Mouse (Mus musculus): ENCODE measurements at regions not wholly inside any gene's neighbourhood (a gene's known extent, or its start where the extent isn't known, plus 50 kb on each side); places are given as distances from the start of the nearest gene placed in this dataset.
"Not testable (repeated sequence)": the region's sequence is repeated elsewhere in the genome, so short reads cannot be mapped to it uniquely, and the experiment has no call there.

DNA sequence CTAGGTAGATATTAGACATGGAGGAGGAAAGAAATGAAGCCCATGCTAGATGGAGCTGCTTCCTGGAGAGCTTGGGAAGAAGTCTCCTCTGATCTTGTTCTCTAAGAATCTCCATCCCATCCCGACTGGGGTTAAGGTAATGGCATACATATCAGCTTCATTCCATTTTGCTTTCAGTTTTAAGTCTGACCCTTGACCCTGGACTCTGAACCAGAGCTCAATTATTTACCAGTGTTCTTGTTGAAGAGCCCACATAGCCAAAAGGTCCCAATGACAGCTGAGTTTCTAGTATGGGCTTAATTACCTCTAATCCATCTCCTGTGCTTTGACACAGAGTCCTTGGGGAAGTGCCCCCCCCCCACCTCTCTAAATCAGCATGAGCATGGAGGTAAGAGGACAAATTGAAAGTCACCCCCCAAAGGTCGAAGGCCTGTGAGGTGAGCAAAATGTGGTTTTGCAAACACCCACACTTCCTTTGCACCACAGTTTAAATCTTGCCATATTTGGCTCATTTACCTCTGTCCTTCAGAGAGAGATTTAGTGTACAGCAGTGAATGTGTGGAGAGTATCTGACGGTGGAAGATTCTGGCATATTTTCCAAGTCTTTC lies 371.5 kb downstream of the Ets1 start:
- DNase-seq (ENCODE audit: low spot score), result no peak

DNA sequence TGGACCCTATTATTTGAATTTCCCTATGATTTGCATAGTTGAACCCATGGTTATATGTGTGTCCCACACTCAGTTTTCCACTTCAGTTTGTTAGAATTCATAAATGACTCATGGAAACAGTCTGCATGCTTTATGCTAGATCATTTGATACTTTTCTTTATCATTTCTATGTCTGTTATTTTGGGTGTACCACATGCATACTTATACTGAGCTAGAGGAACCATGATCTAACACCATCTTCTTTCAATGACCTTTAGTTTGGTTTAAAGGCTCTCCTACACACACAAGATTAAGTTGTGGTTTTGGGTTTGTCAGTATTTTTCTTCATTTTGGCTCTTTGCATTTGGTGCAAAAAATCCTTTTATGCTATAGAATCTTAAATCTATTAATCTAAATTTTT lies 375.2 kb downstream of the Ets1 start:
- no peak for DNase-seq (ENCODE audit: low spot score)

DNA sequence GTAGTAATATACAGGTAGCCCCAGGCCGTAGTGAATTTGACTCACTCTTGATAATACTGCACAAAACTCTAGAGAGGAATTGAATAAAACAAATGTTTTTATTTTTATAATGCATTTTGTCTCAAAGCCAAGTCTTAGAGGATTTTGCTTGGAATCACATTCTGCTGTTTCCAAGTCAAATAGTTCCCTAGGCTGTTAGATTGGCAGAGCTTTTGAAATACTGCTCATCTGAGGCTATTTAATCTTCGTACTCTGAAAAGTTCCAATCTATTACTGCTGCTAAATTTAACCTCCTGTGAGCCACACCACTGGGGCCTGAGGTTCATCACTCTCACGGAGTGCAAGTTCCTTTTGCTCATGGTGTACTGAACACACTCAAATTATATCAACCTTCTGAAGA lies 399.4 kb downstream of the Ets1 start:
- no peak for DNase-seq (ENCODE audit: low spot score)

DNA sequence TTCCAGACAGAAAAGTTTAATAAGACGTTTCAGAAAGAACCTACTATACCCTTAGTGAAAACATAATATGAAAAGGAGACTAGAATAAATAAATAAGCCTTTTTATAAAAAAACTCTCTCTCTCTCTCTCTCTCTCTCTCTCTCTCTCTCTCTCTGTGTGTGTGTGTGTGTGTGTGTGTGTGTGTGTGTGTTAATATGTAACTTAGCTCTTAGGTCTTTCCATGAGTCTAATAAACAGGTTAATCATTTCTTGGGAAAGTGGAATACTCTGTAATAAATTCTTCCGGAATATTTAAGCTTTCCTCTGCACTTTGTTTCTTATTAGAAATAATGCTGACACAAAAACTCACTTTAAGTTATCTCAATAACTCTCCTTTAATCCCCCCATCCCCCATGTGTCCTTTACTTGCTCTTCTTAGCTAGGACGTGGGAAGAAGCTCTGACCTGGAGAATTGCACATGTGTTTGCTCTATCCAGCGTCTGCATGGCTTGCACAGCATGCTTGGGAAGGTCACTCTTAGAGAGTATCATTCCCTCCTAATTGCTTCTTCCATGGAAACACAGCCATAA lies 403.3 kb downstream of the Ets1 start:
- DNase-seq (ENCODE audit: low spot score), result no peak

DNA sequence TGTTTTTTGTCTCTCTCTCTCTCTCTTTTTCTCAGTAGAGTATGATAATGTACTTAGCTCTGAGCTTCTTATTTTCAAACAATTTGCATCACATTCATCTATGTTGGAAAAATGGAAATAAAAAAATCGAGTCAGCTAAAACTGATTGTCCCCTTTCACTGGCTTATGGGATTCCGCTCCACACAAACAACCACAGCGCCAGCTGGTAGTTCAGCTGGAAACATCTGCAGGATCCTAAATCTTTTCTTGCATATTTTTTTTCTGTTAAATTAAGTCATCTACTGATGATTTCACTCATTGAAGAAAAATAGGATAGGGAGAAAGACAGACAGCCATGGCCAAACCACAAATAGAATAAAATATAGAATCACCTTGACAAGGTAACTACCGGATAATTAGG lies 414.8 kb downstream of the Ets1 start:
- peak; percentile 9 for DNase-seq (ENCODE audit: low spot score)

DNA sequence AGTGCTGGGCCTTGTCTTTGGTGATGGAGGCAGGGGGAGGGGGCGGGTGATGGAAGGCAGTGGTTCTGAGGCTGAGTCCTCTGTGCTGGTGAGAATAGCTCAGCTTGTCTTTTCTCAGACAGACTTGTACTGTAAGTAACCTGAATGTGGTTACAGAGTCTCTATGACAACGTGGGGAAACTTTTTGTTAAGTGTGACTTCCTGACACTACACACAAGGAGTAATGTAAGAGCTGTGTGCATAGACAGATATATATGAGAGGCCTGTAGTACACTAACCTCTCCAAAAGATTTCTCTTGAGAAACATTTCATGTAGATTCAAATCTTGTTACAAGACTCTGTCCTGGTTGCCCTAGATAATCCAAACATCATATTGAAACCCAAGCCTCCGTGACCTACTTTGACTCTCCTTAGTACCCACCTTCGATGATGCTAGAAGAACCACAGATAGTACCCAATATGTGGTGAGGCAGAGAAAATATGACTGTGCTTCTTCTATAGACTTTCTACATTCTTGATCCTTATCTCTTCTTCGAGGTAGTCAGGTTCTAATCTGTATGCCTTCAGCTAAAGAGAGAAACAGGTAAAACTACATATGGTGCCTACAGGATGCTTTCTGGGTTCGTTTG lies 424.7 kb downstream of the Ets1 start:
- no peak for DNase-seq (ENCODE audit: low spot score)

DNA sequence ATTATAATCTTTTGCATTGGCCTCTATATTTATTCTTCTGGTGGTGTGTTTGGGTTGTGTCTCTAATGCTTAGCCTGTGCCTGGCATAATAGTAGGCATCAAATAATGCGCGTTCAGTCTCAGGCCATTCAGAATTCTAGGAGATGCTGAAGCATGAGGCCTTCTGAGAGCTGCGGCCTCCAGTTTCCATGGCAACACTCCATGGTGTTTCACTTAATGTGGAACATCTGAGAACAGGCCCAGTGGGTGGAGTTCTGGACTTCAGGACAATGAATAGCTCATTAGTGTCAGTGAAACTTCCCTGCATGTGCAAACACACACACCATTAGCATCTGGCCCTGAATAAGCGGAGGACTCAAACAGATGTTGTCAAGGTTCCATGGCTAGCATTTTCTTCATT lies 426.5 kb downstream of the Ets1 start:
- peak; percentile 11 for DNase-seq (ENCODE audit: low spot score)

DNA sequence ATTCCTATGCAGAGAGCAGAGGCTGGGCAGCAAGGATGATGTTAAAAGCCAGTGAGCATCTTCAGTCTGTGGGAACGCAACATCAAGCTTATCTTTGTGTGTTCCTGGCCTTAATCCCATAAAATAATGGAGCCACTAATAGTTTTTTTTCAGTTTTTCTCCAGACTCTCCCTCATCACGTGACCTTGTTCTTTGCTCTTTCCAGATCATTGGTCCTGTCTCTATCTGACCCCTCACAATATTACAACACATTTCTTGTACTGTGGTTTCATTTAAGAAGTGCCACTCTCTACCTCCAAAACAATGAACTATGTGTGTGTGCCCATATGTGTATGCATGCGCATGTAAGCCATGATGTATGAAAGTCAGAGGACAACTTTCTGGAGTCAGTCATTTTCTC lies 429.3 kb downstream of the Ets1 start:
- DNase-seq (ENCODE audit: low spot score), result no peak

DNA sequence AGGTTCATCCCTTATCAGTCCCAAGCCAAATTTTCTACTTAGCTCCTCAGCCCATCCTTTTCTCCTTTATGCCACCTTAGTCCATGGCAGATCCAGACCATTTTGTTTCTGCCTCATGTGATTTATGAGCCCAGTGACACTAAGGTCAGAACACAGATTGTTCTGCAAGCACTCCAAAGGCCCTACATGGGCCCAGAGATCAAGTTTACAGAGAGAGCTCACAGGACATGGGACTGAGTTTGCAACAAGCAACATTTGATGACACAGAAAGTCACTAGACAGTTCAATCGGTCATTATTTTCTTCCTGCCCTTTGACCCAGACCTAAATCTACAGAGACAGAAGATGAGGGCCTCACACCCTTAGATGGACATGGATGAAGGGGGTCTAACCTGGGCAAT lies 431.5 kb downstream of the Ets1 start:
- DNase-seq (ENCODE audit: low spot score), result no peak

DNA sequence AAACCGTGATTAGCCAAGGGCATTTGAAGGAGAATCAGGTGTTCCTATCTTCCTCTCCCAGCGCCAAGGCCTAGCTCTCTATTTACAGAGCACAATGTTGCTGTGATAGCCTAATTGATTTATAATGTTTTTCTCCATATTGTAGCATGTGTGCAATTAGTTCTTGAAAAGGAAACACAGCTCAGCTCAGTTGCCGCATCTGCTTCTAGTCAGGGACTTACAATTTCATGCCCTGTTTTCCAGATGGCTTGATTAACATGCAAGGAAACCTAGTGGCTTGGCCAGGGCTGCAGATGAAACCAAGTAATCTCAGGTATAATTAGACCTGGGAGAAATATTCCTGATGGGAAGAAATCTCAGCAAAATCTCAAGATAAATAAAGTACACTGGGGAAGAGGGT lies 434.1 kb downstream of the Ets1 start:
- DNase-seq (ENCODE audit: low spot score), result no peak

DNA sequence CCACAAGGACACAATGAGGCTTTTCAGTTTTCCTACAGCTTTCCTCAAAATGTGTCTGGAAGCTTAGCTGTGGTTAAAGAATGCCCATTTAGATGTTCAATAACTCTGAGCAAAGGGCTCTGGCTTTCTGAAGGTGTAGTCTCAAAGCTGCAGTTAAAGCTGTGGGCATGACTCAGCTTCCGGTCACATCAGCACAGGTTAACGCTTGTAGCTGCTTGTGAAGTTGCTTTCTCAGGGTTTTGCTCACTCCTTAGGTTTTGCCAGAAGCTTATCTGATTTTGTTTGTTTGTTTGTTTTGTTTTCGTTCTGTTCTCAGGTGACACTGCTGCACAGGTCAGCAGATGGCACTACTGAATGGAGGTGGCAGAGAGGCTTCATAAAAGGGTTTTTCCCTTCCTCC lies 444.2 kb downstream of the Ets1 start:
- no peak for DNase-seq (ENCODE audit: low spot score)

DNA sequence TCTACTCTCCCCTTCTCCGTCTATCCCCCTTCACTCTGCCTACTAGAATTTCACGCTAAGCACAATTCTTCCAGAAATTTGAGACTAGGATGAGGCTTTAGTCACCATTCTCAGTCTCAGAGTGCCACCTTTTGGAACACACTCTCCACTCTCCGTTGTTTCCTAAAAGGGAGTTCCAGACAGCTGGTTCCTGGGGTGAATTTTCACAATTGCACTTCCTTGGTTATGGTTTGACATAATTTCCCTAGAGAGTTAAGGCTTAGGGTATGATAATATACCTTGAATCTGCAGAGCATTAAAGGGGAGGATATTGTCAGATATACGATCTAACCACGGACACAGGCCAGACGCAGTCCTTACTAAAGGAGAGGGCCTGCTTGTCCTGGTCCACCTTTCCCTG lies 444.8 kb downstream of the Ets1 start:
- DNase-seq (ENCODE audit: low spot score), result peak; percentile 56

DNA sequence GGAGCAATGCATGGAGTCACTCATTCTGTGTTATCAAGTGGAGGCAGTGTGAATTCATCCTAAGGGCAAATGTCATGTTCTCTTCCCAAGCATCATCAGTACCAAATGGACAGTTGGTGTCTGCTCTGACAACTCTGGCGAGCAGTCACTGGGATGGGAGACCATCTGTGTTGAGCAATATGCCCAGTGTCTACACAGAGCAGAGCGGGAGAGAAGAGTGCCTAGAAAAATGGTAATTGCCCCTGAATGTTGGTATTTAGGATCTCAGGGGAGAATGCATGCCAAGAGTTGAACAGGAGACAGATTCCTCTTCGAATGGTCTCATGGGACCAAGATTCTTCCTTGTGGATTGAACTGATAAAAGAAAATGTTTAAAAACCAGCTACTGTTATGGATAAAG lies 454.0 kb downstream of the Ets1 start:
- DNase-seq (ENCODE audit: low spot score), result no peak

DNA sequence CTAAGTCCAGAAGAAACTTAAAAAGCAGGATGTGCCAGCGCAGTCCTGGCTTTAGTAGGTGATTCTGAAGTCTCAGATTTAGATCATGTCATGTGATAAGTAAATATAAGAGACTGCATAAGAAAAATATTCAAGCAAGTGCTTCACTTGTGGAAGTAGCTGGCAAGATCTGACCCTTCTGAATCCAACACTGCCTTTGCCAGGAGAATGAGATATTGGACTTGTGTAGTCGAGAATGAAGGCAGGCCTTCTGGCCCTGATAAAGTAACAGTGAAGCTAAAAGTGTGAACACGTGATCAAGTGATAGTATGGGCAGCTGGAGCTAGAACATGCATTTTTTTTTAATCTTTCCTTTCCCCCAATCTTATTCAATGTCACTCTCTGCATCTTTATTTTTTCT lies 455.6 kb downstream of the Ets1 start:
- DNase-seq (ENCODE audit: low spot score), result no peak

DNA sequence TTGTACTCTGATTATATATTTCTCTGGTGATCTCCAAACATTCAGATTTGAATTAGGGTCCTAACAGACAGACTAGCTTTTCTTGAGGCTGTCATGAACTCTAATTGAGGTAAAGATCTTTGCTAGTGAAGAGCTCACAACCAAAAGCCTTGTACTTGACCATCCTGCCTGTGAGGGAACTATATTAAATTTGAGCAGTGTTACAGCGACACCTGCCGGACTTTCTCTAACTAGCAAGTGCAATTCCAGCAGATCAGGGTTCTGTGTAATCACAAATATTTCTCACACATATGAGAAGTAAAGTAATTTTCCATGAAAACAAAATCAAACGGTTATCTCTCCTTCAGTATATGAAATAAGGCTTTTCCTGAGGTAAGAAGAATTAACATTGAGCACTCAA lies 459.6 kb downstream of the Ets1 start:
- DNase-seq (ENCODE audit: low spot score), result peak; percentile 81

DNA sequence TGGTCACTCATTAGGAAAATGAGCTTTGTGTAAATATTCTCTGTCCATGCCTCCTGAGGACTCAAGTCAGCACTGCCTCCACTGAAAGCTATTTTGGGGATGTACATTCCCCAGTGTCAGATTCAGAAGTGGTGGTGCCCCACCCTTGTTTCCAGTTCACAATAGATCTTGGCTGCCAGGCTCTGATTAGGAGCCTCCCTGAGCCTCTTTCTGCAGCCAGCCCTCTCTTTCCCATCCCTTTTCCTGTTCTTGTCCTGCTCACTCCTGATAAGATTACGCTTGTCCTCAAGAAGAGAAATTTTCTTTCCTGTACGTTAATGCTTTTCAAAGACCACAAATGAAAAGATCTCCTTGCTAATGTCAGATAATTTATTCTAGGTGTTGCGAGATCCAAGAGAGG lies 465.2 kb downstream of the Ets1 start:
- peak; percentile 63 for DNase-seq (ENCODE audit: low spot score)

DNA sequence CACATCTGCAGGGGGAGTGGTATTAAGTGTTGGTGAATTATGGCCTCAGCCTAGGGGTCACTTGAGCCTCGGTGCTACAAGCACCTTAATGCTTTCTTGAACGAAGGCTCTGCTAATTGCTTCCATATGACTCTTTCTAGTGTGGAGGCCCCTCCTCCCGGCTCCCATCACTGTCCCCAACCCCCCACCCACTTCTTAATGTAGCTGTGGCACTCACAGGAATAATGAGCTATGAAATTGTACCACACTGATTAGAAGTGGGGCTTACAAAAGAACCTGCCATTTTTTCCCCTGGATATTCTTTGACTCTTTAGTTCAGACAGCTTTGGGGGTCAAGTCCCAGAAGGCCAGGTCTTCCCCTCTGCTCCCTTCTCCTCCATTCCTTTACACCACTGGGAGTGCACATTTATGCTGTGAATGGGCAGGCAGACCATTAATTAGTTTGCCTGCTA lies 468.6 kb downstream of the Ets1 start:
- DNase-seq (ENCODE audit: low spot score), result no peak

DNA sequence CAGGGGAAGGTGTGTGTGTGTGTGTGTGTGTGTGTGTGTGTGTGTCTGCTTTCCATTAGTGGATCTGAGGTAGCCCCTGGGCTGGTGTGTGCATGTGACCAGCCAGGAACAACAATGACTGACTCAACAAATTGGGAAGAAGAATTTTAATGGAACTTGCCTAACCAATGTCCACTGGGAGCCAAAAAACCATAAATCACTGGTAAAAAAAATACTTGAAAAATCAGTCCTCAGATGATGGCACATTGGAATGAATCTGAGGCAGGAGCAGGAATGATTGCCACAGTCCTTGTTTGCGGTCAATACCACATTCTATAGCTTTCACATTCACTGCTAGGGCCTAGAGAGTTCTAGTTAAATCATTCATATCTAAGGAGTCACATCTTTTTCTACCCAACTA lies 487.8 kb downstream of the Ets1 start:
- DNase-seq (ENCODE audit: low spot score), result no peak

DNA sequence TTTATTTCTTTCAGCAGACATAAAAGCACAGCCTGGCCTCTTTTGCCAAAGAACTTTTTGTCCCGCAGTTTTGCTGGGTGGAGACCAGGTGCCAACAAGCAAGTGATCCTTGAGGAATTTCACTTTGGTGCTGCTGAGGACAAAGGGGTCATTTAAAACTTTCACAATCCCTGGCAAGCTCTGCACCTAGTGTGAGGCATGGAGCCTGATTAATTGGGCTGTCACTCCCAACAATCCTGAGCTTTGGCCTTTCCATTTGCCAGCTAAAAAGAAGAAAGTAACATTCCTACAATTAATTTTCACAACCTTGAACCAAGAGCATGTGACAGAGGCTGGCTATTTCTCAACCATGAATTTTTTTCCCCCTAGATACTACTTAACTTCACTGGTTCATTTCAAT lies 516.2 kb downstream of the Ets1 start:
- no peak for DNase-seq (ENCODE audit: low spot score)

DNA sequence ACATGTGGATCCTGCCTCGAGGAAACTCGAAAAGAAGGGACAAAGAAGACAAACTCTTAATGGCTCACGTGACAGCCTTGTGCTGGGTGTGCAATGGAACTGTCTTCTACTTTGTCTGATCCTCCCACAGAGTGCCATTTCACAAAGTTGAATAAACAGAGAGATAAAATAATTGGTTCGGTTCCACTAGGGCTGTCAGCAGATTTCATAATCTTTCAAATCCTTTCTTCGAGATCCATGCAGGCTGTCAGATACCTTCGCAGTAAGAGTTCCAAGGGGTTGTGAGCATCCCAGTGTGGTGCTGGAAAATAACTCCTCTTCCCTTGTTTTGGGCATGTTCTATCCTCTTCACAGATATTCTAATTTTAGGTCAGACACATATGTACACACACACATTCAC lies 532.1 kb downstream of the Ets1 start:
- no peak for DNase-seq (ENCODE audit: low spot score)

DNA sequence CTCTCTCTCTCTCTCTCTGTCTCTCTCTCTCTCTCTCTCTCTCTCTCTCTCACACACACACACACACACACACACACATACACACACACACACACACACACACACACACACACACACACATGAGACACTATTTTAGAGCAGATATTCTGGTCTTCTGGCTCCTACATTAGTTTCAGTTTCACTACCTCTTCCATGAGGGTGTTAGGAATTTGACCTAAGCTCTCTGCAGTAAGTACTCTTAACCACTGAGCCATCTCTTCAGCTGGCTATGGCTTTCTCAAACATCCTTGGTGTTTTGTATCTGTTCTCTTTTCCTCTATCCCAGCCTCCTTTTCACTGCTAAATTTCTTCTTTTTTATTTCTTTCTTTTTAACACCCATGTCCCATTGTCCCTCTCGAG lies 533.1 kb downstream of the Ets1 start:
- DNase-seq (ENCODE audit: low spot score), result not testable (repeated sequence)

DNA sequence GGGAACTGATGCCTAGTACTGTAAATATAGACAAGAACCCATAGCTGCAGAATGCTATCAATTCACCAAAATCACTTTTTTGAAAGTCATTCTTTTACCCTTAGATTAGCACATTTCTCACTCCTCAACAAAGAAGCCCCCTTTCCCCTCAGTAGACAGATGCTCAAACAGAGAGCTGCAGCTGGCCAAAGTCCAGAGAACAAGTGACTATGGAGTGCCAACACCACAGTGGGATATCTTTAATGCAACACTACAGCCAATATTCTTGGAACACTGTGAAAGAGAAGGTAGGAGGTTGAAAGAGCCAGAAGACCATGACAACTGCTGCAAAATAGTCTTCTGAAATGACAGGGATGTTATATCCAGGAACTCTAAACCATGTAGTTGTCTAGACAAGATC lies 544.0 kb downstream of the Ets1 start:
- DNase-seq (ENCODE audit: low spot score), result no peak

DNA sequence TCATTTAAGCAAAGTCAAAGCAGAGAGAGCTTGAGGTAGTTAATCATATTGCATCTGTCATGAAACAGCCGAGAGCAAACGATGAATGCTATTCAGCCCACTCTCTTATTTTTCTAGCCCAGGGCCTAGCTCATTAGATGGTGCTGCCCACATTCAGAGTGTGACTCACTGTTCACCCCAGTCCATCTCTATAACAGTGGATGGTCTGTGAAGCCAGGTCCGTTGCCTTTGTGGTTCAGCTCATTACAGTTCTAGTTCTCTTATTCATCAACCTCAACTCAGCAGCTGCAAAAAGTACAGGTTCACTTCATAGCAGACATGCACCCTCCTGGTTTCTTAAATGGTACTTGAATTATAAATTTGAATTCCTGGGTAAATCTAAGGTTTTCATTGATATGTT lies 551.2 kb downstream of the Ets1 start:
- no peak for DNase-seq (ENCODE audit: low spot score)

DNA sequence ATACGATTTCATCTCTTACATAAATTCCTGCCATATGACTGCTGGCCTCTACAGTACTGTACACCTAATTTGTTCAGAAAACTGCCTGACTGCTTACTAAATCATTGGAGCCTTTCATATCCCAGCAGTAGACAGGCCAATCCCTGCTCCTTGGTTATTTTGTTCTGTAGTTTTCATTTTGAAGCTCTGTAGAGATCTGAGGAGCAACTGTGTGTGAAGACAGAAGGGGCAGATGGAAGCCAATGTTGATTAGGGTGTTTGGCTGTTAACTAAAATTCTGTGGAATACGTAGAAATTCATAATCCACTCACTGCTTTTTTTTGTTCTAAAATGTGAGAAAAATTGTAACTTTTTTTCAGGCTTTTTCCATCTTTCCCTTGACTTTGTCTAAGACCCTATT lies 573.1 kb downstream of the Ets1 start:
- no peak for DNase-seq (ENCODE audit: low spot score)

Data from heart, adult 8-10 months (tissue).